Mouse (Mus musculus): ENCODE data around the gene Wnt1. TPM values are rescaled to one million over a fixed set of nuclear protein-coding genes. Genes with fewer than 3 reads are reported as not detected.
"Not testable (repeated sequence)": the region's sequence is repeated elsewhere in the genome, so short reads cannot be mapped to it uniquely, and the experiment has no call there.

Wnt1 gene
- total RNA-seq, 2 experiments from 2014 or later, result not detected

GRCm38 (mm10) chr15:98799396-98799795 is 9.7 kb downstream of the Wnt1 start:
- intact Hi-C loops (cut with DNase I), result loop anchor here (10.0 kb wide), 1 partner anchor 225 kb away; the partner anchor contains the start of genes 4930415O20Rik and Ccnt1
- peak; percentile 74 to 77 for DNase-seq (ENCODE audit: low spot score in 2 of 2)

DNA sequence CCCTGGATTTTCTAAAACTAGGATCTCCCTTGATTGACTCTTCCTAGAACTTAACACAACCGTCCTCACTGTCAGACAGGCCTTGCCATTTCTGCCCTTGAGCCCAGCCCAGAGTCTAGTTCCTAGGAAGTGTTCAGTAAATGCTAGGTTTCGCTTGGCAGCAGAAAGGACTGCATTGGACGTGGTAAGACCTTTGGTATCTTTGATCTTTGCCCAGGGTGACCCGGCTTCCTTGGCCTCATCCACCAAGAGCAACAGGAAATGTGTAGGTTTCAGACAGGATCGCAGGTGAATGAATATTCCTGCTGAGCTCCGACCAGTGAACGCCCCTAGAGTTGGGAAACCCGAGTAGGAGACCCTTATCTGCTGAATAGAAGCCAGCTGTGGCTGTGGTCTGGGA is 13.3 kb downstream of the Wnt1 start:
- DNase-seq (ENCODE audit: low spot score in 2 of 2), result no peak
- intact Hi-C loops (cut with DNase I), result loop anchor here (5.0 kb wide), 1 partner anchor 141 kb away; the partner anchor contains the start of gene Ddx23

DNA sequence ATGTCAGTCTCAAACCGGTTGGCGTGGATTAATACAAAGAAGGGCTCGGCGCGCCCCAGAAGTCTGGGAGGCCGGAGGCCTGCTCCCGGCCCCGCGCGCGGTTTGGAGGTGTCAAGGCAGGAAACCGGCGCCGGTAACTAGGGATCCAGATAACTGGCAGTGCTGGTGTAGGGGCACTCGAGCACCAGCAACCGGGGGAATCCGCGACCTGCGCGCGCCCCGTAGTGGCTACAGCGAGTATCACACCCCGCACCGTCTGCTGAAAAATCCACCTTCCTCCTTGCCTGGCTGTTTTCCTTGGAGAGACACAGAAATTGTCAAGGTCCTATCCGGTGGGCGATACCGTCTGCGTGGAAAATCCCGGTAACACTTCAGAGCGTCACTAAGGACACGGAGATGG is 14.4 kb downstream of the Wnt1 start:
- DNase-seq (ENCODE audit: low spot score in 2 of 2), result peak; percentile 90 to 95
- intact Hi-C loops (cut with DNase I), result loop anchor here (5.0 kb wide), 1 partner anchor 142 kb away; the partner anchor contains the start of gene Ddx23

DNA sequence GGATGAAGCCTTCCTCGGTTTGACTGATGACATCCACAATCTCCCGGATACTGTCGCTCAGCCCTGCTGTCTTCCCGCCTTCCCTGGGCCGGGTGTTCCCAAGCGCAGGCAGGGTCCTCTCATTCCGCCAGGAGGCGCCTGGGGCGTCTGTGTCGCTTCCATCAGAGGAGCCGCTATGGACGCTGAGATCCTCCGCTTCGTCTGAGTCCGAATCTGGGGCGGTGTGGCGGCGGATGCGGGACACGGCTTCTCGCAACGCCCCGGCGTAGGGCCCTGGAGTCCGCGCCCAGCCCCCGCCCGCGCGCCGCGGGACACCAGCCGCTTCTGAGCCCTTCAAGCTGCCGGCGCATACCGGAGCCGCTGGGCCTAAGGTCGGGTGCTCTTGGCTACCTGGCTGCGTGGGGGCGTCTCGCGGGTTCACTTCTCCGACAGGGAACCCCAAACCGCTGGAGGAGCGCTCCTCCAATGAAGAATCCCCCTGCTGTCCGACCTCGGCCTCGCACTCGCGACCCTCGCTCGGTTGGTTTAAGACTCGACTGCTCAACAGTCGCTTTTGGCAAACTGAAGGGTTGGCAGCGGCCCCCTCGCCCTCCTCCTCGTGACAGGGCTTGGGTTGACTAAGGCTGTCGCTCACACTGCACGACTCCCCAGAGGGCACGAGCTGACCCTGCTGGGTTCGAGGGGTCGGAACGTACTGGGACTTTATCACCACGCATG is 15.8 kb downstream of the Wnt1 start:
- intact Hi-C loops (cut with DNase I), result loop anchor here (1.0 to 5.0 kb wide), 2 partner anchors 25 to 417 kb away; partner anchors contain the start of gene Kcnh3
- DNase-seq (ENCODE audit: low spot score in 2 of 2), result peak; percentile 79 to 85

GRCm38 (mm10) chr15:98806071-98806808 is 16.6 kb downstream of the Wnt1 start:
- no peak for DNase-seq (ENCODE audit: low spot score in 2 of 2)
- intact Hi-C loops (cut with DNase I), result loop anchor here (5.0 kb wide), 1 partner anchor 416 kb away; the partner anchor contains the start of gene Kcnh3

- DNase-seq (ENCODE audit: low spot score in 2 of 2), result peak in 1 of 2 experiments; percentile 45
- intact Hi-C loops (cut with DNase I), result loop anchor here (5.0 kb wide), 1 partner anchor 415 kb away; the partner anchor contains the start of gene Kcnh3
Observed at GRCm38 (mm10) chr15:98806809-98807770, 17.4 kb downstream of the Wnt1 start.

DNA sequence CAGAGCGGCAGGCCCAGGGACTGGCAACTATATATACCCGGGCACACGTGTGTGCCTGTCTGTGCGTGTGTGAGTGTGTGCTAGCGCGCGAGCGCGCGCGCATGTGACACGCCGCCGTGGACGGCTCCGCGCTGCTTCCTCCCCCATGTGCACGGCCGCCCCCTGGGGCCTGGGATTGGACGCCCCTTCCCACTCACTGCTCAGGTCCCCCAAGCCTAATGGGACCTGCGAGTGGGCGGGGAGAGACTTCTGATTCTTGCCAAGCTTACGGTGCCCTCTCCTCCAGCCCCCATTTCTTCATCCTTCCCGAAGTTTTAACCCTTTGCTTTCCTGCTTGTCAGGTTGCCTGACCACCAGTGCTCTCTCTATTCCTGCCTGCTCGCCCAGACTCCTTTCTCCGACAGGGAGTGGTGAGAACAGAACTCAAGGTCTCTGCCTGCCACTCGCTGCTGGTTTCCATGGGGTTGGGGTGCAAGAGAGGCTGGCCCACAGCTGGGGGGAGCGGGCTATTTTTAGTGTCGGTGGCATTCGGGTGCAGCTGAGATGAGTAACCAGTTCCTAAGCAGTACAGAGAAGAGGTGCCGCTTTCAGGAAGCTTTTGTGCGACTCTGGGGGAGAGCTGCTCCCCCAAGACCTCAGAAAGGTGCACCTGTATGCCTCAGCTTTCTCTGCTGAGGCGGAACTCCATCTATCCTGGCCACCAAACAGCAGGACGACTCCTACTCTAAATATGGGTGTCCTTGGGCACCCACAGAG is 18.4 kb downstream of the Wnt1 start:
- intact Hi-C loops (cut with DNase I), result loop anchor here (5.0 kb wide), 1 partner anchor 414 kb away; the partner anchor contains the start of gene Kcnh3
- DNase-seq (ENCODE audit: low spot score in 2 of 2), result peak; percentile 86 to 90

DNA sequence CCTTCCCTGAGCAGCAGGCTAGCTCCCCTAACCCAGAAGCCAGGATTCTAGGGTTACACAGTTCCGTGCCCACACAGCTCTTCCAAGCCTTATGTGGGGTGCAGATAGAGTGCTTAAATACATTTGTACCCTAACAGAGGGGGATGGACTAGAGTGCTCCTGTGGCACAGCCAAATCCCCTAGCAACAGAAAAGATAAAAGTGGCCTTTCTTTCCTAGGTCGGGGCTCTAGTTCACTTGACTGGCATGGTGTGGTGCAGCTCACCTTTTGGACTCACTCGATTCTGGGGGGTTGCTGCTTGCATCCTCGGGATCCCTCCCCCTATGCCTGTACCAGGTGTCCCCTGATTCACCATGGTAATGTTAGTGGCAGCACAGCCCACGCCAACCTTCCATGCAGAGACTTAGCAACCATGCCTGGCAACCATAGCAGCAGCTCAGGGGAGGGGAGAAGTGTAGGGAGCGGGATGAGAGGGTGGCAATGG is 19.0 kb downstream of the Wnt1 start:
- intact Hi-C loops (cut with DNase I), result loop anchor here (5.0 kb wide), 1 partner anchor 414 kb away; the partner anchor contains the start of gene Kcnh3
- DNase-seq (ENCODE audit: low spot score in 2 of 2), result peak; percentile 87 to 97

GRCm38 (mm10) chr15:98809390-98809789 is 19.7 kb downstream of the Wnt1 start, which contains the start of gene Ddn:
Ddn (minus strand) TSS chr15:98809490.
- no peak for DNase-seq (ENCODE audit: low spot score in 2 of 2)
- intact Hi-C loops (cut with DNase I), result loop anchor here (5.0 kb wide), 1 partner anchor 413 kb away; the partner anchor contains the start of gene Kcnh3

- intact Hi-C loops (cut with DNase I); DNase-seq (ENCODE audit: low spot score in 2 of 2): not testable (repeated sequence)
Observed at GRCm38 (mm10) chr15:98810212-98810611, 20.6 kb downstream of the Wnt1 start.

GRCm38 (mm10) chr15:98812741-98813424 is 23.2 kb downstream of the Wnt1 start:
- peak; percentile 77 to 93 for DNase-seq (ENCODE audit: low spot score in 2 of 2)
- intact Hi-C loops (cut with DNase I), result no loop called here

- DNase-seq (ENCODE audit: low spot score in 2 of 2), result no peak
- intact Hi-C loops (cut with DNase I), result no loop called here
Observed at GRCm38 (mm10) chr15:98818171-98818570, 28.5 kb downstream of the Wnt1 start.

DNA sequence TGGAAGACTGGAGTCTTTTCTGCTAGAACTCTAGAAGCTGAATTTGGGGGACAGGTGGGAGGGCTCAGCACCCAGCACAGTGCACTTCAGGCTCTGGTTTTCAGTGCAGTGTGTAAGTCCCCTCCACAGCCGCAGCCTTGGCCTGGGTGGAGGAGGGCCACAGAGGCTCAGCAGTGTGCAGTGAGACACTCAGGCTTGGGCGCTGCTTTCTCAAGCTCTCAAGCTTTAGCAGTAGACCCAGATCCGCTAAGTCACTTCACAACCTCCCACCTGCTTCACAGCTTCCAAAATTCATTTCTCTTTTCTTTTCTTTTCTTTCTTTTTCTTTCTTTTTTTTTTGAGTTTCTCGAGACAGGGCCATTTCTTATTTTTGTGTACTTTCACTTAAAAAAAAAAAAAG is 31.3 kb downstream of the Wnt1 start:
- DNase-seq (ENCODE audit: low spot score in 2 of 2), result peak in 1 of 2 experiments; percentile 42
- intact Hi-C loops (cut with DNase I), result no loop called here

- peak in 1 of 2 experiments; percentile 48 for DNase-seq (ENCODE audit: low spot score in 2 of 2)
- intact Hi-C loops (cut with DNase I), result no loop called here
Observed at GRCm38 (mm10) chr15:98821403-98821802, 31.7 kb downstream of the Wnt1 start.

DNA sequence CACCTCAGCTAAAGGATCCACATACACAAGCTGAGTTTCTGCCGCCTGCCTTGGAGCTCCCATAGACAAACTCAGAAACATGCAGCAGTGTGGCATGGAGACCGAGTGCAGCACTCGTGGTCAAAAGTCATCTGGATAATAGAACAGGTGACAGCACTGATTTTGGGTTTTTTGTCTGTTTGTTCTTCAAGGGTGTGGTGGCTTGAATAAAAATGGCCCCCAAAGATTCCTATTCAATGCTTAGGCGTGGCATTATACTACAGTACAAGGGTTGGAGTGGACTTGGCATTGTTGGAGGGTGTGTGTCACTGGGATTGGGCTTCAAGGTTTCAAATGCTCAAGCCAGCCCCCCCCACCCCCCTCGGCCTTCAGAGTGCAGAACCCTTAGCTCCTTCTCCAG is 32.5 kb downstream of the Wnt1 start:
- DNase-seq (ENCODE audit: low spot score in 2 of 2), result peak in 1 of 2 experiments; percentile 47
- intact Hi-C loops (cut with DNase I), result no loop called here

DNA sequence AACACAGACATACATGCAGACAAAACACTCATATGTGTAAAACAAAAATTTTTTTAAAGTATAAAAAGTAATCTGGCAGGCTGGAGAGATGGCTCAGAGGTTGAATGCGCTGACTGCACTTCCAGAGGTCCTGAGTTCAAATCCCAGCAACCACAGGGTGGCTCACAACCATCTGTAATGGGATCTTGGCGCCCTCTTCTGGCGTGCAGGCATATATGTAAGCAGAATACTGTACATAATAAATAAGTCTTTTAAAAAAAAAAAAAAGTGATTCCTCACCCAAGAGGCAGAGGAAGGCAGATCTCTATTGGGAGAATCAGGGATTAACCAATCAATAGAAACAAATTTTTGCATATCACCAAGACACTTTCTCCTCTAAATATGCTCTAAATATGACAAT is 33.8 kb downstream of the Wnt1 start:
- intact Hi-C loops (cut with DNase I), result no loop called here
- DNase-seq (ENCODE audit: low spot score in 2 of 2), result no peak

DNA sequence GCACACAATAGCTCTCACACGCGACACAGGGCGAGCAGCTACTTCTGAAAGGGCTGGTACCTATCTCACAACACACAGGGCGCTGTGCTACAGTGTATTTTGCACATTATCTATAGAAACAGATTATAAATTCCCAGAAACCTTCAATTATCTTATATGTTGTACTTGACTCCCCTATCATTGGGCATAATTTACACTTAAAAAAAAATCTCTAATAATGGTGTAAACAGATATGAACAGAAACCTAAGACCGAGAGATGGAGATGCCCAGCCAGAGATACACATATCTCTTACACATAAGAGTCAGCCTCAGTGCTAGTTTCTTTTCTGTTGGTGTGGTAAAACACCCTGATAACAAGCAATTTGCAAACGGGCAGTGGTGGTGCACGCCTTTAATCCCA is 38.0 kb downstream of the Wnt1 start:
- intact Hi-C loops (cut with DNase I), result no loop called here
- no peak for DNase-seq (ENCODE audit: low spot score in 2 of 2)

All from left cerebral cortex, postnatal 25 days (tissue).